Mouse (Mus musculus) urinary bladder, adult 2 months (tissue): ENCODE data around the gene Osbpl5. TPM values are rescaled to one million over a fixed set of nuclear protein-coding genes. Genes with fewer than 3 reads are reported as not detected.
"Not testable (repeated sequence)": the region's sequence is repeated elsewhere in the genome, so short reads cannot be mapped to it uniquely, and the experiment has no call there.

Experiments
- DNase-seq: peaks from one replicate; pipeline ENCODE4 v3.0.0; 2022; ENCODE audit warnings: low spot score
- polyA plus RNA-seq: library from polyadenylated mRNA; depleted of rRNA; stranded (reverse); fragments of >200 nt; gene quantifications from 2 replicates; pipeline ENCODE4 v1.2.3, GENCODE M21; 2012; rRNA removed

Osbpl5 gene
- polyA plus RNA-seq, 1 experiment = 67.2 TPM

DNA sequence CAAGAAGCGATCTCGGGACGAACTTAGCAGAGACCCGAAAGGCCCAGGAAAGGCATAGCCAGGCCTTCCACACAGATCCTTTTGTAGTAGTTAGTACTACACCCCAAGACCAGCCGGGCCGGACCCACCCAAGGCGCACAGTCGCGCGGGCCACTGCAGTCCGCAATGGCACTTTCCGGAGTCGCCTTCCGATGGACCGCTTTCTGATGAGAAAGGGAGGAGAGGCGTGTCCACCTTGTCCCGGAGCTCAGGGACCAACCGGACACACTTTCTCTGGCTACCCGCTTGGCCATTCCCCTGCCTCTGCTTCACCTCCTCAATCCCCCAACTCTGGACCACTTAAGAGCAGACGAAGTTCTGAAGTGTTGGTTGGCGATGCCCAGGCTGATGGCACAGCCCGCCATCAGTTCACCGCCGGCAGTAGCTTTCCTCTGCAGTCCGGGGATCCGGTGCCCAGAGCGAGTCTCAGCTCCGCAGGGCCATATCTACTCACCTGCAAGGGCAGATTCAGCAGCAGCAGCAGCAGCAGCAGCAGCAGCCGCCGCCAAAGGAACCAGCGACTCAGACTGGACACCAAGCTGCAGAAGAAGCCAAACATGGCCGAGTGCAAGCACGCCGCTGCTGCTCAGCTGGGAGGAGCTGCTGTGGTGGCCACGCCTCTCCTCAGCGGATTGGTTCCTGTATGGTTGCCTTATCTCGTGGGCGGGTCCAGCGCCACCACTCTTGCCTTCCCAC lies 107.6 kb downstream of the Osbpl5 start, which contains the start of gene Tnfrsf22:
TSS of gene Tnfrsf22 (minus strand) at position 628 of the 735 bp plus-strand sequence.
- peak; percentile 57 for DNase-seq

DNA sequence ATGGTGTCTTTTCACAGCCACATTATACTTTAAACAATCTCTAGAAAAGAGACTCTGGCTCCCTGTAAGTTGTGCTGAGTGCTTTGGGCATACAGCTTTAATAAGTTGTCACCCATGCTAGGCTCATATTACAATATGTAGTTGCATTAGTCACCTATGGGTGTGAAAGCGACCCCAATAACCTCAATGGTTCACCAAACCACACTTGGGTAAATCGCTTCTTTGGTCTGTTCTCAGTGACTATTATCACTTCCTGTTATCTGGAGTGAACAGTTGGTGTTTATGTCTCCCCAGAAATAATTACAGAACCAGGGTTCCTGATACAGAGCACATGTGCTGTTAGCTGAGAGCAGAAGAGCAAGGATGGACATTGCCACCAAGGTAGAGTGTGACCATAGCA lies 112.8 kb downstream of the Osbpl5 start:
- DNase-seq = not testable (repeated sequence)

Other genes starting within 250 kb of the Osbpl5 start
- 133 and 136 TPM in 2 replicates for gene Nap1l4, start 207.9 kb downstream of the Osbpl5 start, polyA plus RNA-seq
- 29.1 and 30.1 TPM in 2 replicates for gene Cars, start 156.9 kb downstream of the Osbpl5 start, polyA plus RNA-seq
- 1.4 and 1.6 TPM in 2 replicates for gene Tnfrsf26, start 128.3 kb downstream of the Osbpl5 start, polyA plus RNA-seq
- gene Tnfrsf22, start 107.3 kb downstream of the Osbpl5 start, polyA plus RNA-seq = 8.3 and 9.4 TPM in 2 replicates
- gene Tnfrsf23, start 71.1 kb downstream of the Osbpl5 start, polyA plus RNA-seq = 5.6 and 6.8 TPM in 2 replicates
- 0.08 TPM in 1 of 2 replicates, not detected in the other for gene Mrgprg, start 10.0 kb upstream of the Osbpl5 start, polyA plus RNA-seq
- 1.2 and 2.1 TPM in 2 replicates for gene Mrgpre, start 27.5 kb upstream of the Osbpl5 start, polyA plus RNA-seq
- 9.7 and 11.3 TPM in 2 replicates for gene Nadsyn1, start 65.9 kb upstream of the Osbpl5 start, polyA plus RNA-seq
- 30.5 and 37.0 TPM in 2 replicates for gene Dhcr7, start 66.2 kb upstream of the Osbpl5 start, polyA plus RNA-seq
- gene Gm498, start 109.9 kb upstream of the Osbpl5 start, polyA plus RNA-seq = not detected in 2 replicates
- 5.4 and 6.9 TPM in 2 replicates for gene Shank2, start 244.9 kb upstream of the Osbpl5 start, polyA plus RNA-seq